Mouse (Mus musculus) spleen, adult 2 months (tissue): Measurements from ENCODE around the gene Sgk1.

Experiments used
- CTCF ChIP-seq: fragments of 200-500 bp; IDR thresholded peaks from 2 replicates; pipeline ENCODE4 v1.5.1; 2011; ENCODE audit warnings: mild to moderate bottlenecking, inconsistent platforms; ENCODE audit not compliant: insufficient read depth, insufficient read length, insufficient replicate concordance; ENCODE audit errors: extremely low read depth
- POLR2A ChIP-seq: fragments of 200-500 bp; IDR thresholded peaks from 2 replicates; pipeline ENCODE4 v1.6.1; 2011; ENCODE audit warnings: low read depth, low read length, inconsistent platforms

GRCm38 (mm10) chr10:21844391-21844790 lies 37.6 kb upstream of the Sgk1 start:
- TF ChIP-seq POLR2A (no peak), CTCF (no peak)
